Mouse (Mus musculus): ENCODE measurements around the gene Zcchc17.

The Zcchc17 gene

GRCm38 (mm10) chr4:130359486-130360237 lies at the start of gene Zcchc17, which contains the start of gene Snrnp40:
TSS of gene Zcchc17 (minus strand) at chr4:130359943.
TSS of gene Snrnp40 (plus strand) at chr4:130360132.
- DNase-seq (ENCODE audit: low spot score), result peak; percentile 98

GRCm38 (mm10) chr4:130391265-130391664 lies 31.5 kb upstream of the Zcchc17 start:
- no peak for DNase-seq (ENCODE audit: low spot score)

- no peak for DNase-seq (ENCODE audit: low spot score)
Measured at GRCm38 (mm10) chr4:130389927-130390326, 30.2 kb upstream of the Zcchc17 start.

GRCm38 (mm10) chr4:130389496-130389895 lies 29.8 kb upstream of the Zcchc17 start:
- DNase-seq (ENCODE audit: low spot score), result no peak

- DNase-seq (ENCODE audit: low spot score), result no peak
Measured at GRCm38 (mm10) chr4:130387256-130387655, 27.5 kb upstream of the Zcchc17 start.

- no peak for DNase-seq (ENCODE audit: low spot score)
Measured at GRCm38 (mm10) chr4:130380418-130380817, 20.7 kb upstream of the Zcchc17 start.

- no peak for DNase-seq (ENCODE audit: low spot score)
Measured at GRCm38 (mm10) chr4:130379181-130379580, 19.4 kb upstream of the Zcchc17 start.

- no peak for DNase-seq (ENCODE audit: low spot score)
Measured at GRCm38 (mm10) chr4:130377500-130377899, 17.8 kb upstream of the Zcchc17 start.

GRCm38 (mm10) chr4:130376675-130377074 lies 16.9 kb upstream of the Zcchc17 start:
- DNase-seq (ENCODE audit: low spot score), result no peak

GRCm38 (mm10) chr4:130360238-130360590 lies 471 bp upstream of the Zcchc17 start:
- no peak for DNase-seq (ENCODE audit: low spot score)

GRCm38 (mm10) chr4:130357946-130358345 lies 1.8 kb downstream of the Zcchc17 start:
- DNase-seq (ENCODE audit: low spot score), result no peak

- no peak for DNase-seq (ENCODE audit: low spot score)
Measured at GRCm38 (mm10) chr4:130352588-130352987, 7.2 kb downstream of the Zcchc17 start.

- DNase-seq (ENCODE audit: low spot score), result no peak
Measured at GRCm38 (mm10) chr4:130350690-130351422, 8.9 kb downstream of the Zcchc17 start.

- no peak for DNase-seq (ENCODE audit: low spot score)
Measured at GRCm38 (mm10) chr4:130349666-130350065, 10.1 kb downstream of the Zcchc17 start.

- DNase-seq (ENCODE audit: low spot score), result no peak
Measured at GRCm38 (mm10) chr4:130341691-130342090, 18.1 kb downstream of the Zcchc17 start.

GRCm38 (mm10) chr4:130335867-130336266 lies 23.9 kb downstream of the Zcchc17 start:
- DNase-seq (ENCODE audit: low spot score), result no peak

GRCm38 (mm10) chr4:130327366-130327765 lies 32.4 kb downstream of the Zcchc17 start:
- DNase-seq (ENCODE audit: low spot score), result no peak

- DNase-seq (ENCODE audit: low spot score), result no peak
Measured at GRCm38 (mm10) chr4:130325446-130325845, 34.3 kb downstream of the Zcchc17 start.

GRCm38 (mm10) chr4:130323607-130324006 lies 36.1 kb downstream of the Zcchc17 start:
- no peak for DNase-seq (ENCODE audit: low spot score)

- no peak for DNase-seq (ENCODE audit: low spot score)
Measured at GRCm38 (mm10) chr4:130323165-130323564, 36.6 kb downstream of the Zcchc17 start.

- no peak for DNase-seq (ENCODE audit: low spot score)
Measured at GRCm38 (mm10) chr4:130322567-130322966, 37.2 kb downstream of the Zcchc17 start.

- DNase-seq (ENCODE audit: low spot score), result no peak
Measured at GRCm38 (mm10) chr4:130321640-130322039, 38.1 kb downstream of the Zcchc17 start.

GRCm38 (mm10) chr4:130319564-130319963 lies 40.2 kb downstream of the Zcchc17 start:
- DNase-seq (ENCODE audit: low spot score), result no peak
